Mouse (Mus musculus) T-helper 17 cell (primary cell): ENCODE measurements at regions not wholly inside any gene's neighbourhood (a gene's known extent, or its start where the extent isn't known, plus 50 kb on each side); places are given as distances from the start of the nearest gene placed in this dataset.
"Not testable (repeated sequence)": the region's sequence is repeated elsewhere in the genome, so short reads cannot be mapped to it uniquely, and the experiment has no call there.

ENCODE experiments used
- in situ Hi-C, 2 experiments: fragments of 300-600 bp; cut with MboI, MseI; formaldehyde crosslinking; loops; 1 replicate in 1 of 2; 2 replicates in 1 of 2; pipeline ENCODE4 v1.15.1; 2025; ENCODE audit warnings: high pct_unique_total_duplicates in 2 of 2

DNA sequence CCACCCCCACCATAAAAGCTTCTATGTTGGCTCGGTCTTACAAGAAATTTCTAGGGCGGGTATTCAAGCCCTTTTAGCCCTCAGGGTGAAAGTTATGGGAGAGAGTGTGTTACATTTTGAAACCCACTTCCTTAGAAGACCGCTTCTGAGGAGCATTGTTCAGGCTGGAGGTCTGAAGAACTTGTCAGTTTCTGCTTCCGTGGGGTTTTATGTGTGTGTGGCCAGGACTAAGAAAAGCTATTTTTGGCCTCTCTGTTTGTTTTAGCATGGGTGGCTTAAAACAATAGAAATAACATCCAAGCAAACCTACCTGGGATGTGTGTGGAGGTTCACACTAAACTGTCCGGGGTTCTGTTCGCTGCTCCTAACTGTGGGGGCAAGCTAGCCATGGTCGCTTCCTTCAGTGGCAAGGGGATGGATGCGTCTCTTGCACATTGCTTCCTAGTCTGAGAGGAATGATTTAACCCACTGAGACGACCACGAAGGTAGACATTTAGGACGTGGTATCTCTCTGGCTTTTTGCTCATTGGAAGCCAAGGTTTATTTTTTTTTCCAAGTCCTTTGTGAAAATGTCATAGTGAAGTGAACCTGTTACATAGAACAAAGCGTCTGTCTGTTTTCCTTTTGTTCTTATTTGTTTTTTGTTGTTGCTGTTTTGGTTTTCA, 298.4 kb downstream of the Vrk1 start:
- in situ Hi-C loops, result no loop called here

DNA sequence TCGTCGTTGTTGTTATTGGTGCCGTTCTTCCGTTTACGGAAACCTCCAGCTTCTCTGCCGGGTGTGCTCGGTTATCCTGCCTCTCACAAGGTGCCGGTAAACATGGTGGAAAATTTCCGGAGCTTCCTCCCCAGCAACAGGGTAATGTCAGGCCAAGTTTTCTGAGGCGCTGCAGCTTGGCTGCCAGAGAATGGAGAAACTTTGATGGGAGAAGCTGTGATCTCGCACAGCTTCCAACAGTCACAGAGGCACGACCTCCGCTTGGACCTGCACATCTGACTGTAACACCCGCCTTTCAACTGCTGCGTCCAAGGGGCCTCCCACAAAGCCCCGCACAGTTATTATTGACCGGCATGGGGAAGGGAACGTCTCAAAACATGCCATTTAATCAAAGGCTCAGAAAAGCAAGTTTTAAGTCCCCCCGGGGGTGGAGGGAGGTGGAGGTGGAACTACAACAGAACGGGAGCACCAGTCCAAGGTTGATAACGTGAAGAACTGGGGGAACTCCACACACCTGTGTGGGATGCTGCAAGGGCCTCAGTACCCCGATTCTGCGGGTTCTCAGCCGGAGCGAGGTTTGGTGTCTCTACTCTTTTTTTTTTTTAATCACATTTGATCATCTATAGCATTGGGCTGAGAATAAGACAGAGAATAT, 299.1 kb downstream of the Vrk1 start:
- in situ Hi-C loops, result no loop called here

DNA sequence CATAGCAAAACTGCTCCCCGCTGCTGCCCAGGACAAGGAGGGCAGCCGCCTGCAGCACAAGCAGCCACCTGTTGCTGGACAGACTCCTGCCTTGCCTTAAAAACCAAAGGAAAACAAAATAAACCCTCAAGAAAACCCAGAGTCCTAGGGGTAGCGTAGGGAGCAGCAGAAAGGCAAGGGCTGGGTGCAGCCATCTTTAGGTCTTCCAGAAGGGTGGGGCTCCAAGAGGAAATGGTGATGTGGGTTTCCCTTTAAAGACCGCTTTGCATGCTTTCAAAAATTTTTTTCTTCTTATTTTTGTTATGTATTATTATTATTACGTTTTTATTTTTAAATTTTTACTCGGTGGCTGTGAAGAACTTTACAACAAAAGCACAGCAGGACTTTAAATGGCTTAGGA, 300.1 kb downstream of the Vrk1 start:
- in situ Hi-C loops, result no loop called here

DNA sequence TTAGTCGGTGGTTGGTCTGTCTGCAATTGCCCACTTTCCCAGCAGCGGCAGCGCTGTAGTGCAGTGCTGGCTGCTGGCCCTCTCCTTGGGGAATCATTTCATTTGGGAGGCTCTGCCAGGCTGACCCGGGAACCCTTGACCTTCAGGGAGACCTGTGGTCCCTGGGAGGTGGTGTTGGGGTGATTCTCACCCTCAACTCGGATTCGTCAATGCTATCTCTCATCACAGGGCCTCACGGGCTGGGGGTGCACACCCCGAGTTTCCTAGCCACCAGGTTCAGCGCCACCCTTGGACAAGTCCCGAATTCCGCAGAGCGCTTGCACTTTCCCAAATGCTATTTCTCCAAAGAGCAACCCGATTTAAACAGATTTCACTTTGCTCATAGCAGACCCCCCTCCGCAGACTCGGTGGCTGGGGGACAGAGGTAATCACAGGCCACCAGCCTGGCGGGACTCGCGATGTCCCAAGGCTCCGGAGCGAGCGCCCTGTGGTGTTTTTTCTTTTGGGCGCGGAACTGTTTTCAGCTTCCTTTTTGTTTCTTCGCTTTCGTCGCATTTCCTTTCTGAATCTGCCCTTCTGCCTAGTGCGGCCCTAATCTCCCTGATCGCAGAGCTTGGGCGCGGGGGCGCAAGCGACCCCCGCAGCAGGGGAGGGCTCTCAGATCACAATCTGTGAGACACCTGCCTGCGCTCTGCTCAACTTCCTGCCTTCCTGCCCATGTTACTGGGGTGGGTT, 300.7 kb downstream of the Vrk1 start:
- in situ Hi-C loops, result no loop called here

DNA sequence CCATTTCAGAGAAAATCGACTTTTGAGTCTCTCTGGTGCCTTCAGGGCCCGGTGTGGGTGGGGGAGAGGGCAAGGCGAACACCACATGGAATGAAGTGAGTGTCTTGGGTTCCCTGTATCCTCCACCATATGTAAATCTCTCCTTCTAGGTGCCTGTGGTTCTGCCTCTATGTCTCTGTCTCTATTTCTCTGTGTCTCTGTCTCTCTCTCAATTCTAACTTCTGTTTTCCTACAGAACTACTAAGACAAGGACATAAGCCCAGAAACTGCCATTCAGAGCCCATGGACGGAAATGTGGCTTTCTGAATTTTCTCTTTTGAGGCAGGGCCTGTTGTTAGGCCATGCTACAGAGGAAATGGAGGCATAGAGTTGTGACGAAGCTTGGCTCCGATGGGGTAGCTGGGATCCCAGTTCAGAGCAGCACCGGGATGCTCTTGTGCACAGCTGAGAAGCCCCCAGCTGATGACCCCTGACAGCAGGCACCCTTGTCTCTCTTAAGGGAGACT, 301.3 kb downstream of the Vrk1 start:
- in situ Hi-C loops, result no loop called here

DNA sequence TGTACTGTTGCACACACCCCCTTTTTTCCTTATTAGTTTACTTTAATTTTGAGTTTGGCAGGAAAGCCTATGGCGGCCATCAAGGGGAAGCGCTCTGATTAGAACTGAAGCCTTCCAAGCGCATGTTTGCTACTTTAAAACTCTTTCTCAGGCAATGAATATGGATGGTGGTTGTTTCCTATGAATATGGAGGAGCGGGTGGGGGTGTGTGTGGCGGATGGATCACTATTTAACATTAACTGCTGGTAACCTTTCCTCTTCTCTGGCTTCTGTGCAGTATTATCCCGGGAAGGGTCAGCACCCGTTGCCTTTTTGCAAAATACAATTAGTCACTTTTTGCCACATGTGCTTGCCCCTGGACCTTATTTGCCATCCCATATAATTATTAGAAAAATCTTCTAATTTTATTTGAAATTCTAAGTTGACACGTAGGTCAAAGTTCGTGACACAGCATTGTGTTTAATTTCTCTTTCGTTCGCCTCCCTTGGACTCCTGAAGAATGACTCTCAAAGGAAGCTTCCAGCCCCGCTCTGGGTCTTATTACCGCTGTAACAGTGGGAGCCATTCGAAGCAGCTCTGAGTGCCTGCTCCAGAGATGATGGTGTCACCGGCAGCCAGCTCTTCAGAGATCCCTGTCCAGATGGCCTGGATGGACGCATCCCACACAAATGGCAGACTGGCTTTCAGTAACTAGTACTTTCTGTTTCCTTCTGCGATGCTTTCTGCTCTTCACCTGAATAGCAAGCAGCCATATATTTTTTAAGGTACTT, 302.0 kb downstream of the Vrk1 start:
- in situ Hi-C loops, result no loop called here

DNA sequence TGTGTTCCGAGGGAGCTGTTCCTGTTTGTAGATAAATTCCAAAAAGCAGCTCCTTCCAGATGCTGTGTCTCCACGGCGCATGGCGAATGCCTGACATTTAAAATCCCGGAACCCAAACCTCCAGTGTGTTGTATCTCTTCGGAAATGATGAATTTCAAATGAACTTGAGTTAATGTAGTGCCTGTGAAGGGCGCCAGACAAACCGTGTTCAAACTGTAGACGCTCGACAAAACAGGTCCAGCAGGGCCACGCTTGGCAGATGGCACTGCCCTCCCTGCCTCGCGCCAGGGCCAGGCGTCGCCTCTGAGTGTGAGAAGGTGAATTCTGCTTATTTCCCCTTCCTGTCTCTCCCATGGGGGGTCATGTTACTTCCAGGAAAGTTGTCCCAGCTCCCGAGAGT, 307.7 kb downstream of the Vrk1 start:
- in situ Hi-C loops, result no loop called here

DNA sequence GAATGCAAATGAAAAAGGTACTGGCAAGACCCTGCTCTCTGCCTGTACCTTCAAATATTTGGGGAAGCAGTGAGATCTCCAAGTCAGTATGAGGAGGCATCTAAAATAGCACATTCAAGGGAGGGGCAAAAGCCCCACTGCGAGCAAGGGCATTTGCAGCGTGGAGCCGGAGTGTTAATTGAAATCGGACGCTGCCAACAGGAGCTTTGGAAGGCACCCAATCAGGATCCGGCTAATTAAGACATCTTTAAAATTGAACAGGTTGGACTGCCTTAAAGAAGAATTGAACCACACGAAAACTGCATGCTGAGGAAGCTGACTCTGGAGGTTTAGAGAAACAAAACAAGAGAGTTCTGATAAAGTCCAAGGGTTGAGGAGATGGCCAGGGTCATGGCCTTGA, 311.5 kb downstream of the Vrk1 start:
- in situ Hi-C loops, result no loop called here

DNA sequence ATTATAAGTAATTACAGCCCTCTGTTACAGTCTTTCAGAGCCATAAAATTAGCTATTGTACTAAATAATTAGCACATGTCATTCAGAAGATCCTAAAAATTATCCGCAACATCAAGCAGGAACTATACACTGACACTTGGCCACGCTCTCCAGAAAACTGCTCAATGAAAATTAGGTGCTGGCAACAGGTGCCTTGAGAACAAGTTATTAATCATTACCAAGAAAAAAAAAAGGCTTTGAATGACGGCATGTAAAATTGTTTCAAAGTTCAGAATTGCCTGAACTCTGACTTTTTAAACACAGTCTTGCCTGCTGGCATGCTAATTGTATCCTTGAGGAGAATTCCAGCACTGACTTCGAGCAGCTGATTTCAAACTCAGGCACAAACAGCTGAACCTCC, 316.6 kb downstream of the Vrk1 start:
- in situ Hi-C loops, result no loop called here

DNA sequence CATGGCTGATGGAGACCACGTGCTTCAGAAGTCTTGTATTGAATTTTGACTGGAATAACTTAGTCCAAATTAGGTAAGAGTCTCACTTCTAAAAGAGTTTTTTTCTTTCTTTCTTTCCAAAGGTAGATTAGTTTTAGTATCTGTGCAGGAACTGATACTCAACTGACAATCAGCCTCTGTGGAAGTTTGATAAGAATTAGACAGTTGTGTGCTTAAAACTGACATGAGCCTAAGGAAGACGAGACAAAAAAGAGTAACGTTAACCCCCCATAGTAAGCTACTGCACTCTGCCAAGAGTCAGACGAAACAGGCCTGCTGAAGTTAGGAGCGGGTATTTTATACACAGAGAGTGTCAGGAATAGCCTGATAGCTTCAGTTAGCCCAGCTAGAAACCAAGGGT, 317.3 kb downstream of the Vrk1 start:
- in situ Hi-C loops, result no loop called here

DNA sequence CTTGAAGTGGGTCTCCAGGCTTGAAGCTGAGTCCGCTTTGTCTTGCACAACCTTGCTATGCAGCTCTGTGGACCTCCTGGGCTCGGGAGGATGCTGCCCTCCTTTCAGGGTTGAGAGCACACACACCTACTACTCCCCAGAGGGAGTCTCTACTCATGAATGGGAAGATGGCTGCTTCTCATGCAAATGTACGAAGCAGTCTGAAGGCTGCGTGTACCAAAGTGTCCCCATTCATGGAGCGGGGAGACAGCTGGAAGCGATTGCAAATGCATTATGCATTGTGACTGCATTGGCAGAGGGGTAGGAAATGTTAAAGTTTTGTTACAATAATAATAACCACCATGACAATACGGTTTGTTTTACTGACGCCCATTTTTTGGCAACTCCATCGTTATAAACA, 347.8 kb downstream of the Vrk1 start:
- in situ Hi-C loops, result no loop called here

DNA sequence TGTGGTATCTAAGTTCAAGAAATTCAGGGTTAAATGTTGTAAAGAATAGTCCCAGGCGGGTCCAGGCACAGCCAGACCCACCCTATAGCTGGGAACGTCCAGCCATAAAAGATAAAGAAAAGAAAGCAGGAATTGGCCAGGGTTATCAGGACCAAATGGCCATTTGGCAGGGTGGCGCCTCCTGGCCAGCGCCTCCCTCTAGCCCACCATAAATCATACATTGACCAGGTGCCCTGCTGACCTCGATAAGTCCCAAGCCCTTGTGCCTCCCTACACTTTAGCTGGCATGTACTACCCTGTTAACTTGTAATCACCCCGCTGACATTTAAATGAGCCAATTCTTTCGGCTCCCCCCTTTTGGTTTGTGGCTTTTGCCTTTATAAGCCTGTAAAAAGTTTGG, 351.6 kb downstream of the Vrk1 start:
- in situ Hi-C loops, result not testable (repeated sequence)

DNA sequence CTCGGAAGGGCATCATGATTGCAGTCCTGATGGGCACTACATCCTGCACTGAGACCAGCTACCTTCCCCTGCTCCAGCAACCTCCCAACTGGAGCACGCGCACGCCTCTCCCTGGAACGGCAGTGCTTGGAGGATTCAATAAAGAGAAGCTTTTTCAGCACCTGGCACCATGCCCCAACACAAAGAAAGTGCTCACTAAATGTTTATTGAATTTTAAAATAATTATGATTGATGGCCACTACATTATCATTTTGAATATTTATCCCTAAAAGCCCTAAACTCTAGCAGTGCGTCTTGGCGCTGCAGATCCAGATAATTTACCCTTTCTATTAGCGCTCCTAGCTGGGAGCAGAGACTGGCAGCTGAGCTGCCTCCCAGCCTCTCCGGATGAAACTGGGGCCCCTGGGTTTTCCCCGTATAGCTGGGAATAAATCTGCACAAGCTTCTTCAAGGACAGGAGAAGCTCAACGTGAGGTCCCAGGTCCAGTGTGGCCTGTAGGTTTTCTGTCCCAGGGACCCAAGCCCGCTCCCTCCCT, 364.9 kb downstream of the Vrk1 start:
- in situ Hi-C loops, result no loop called here

DNA sequence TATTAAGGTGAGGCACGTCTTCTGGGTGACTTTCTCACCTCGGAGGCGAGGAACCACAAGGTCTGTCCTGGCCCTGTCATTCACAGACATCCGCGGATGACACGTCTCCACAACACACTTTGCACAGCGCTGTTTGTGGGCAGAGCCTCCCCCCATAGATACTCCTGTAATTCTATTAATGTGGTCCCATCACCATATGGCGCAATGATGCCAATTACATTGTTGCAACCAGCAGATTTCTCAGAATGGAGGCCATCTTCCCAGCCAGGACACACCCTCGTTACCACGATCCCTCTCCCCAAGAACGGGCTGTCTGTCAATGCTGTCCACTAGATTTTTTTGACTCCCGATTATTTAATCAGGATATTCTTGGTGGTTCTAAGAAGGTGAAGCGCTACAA, 365.9 kb downstream of the Vrk1 start:
- in situ Hi-C loops, result no loop called here

DNA sequence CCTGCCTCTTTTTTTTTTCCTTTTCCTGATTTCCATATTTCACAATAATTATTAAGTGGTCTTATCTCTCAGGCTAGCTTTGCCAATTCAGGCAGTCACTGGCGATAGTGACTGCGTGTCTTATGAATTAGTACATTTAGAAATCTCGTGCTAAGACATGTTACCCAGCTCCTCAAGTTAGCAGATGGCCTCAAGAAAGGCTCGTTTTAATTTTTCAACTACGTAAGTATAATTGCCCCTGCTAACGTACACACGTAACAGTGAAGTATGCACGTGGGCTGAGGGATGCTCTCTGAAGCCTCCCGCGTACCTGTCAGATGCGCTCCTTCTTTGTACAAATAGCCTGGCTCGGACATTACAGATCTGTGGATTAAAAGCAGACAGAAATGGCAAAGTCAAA, 366.8 kb downstream of the Vrk1 start:
- in situ Hi-C loops, result no loop called here

DNA sequence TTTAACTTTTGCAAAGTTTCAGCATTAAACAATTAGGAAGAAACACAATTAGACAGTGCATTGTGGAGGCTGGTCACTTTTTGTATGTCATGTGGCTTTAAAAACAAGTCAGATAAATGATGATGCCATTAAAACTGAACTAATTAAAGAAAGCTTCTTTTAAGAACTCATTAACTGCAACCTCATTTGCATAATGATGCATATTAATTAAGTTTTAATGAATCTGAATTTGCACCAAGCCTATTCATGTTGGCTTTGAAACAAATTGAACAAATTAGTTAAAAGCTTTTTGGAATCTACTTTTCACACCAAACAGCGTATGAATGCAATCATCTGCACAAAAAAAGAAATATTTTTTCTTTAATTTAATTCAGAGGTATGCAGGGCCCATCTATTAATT, 367.3 kb downstream of the Vrk1 start:
- in situ Hi-C loops, result no loop called here

DNA sequence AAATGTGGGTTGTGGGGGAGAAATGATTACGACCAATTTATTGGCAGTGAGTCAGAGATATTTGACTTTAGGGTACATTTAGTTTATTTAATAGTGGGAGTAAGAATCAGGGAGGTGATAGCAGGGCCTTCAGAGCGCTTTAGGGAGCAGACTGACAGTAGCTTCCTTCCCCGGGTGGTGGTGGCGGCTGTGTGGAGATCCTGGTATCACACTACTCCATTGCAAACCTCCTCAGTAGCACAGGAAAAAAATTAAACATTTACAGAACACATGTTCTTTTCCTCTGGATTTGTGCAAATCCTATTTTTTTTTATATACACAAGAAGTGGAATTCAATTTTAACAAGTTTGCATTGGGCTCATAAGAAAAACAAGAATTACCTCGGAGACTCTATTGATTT, 367.7 kb downstream of the Vrk1 start:
- in situ Hi-C loops, result no loop called here

DNA sequence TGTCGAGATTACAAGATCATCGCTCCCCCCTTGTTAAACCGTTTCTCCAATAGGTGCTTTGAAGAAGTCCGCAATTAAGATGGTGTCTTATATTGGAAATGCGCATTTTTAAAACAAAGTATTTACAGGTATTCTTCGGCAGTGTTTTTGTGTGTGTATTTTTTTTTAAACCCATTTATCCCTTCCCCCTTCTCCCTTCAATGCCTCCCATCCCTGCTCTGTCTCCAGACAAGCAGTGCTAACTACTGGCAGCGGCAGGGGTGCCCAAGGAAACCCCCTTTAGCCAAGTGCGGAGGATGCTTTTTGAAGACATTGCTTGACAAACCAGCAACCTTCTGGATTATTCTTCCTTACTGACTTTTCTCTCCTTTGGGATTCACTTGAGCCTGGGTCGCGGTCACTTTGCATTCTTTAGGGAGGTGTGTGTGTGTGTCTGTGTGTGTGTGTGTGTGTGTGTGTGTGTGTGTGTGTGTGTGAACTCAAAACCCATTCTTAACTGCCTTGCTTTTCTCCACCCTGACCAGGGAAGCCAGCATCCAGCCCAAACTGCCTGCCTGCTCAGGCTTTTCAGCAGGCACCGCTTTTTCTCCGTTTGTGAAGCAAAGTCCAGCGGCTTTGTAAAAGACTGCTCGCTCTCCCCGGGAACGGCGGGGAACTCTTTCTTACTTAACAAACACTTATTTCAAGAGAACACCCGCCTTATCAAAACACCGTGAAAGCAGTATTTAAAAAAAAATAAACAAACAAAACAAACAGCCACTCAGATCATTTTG, 368.5 kb downstream of the Vrk1 start:
- in situ Hi-C loops, result no loop called here

DNA sequence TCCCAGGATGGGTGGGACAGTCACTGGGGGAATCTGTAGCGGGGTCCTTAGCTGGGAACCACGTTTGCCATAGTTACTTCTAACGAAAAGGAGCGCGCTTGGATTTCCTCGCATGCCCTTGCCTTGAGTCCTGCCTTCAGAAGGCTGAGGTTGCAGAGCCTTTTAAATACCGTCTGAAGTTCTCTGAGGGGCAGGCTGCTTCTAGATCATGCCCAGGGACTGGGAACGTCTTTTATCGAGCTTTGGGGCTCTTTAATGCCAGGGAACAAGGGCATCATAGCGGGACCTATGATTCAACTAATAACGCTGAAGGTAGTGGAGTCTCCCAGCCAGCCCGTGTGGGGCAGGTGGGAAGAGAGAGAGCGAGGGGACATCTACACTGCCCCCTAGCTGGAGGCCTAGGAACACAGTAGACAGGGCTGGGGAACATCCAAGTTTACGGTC, 369.1 kb downstream of the Vrk1 start:
- in situ Hi-C loops, result no loop called here

DNA sequence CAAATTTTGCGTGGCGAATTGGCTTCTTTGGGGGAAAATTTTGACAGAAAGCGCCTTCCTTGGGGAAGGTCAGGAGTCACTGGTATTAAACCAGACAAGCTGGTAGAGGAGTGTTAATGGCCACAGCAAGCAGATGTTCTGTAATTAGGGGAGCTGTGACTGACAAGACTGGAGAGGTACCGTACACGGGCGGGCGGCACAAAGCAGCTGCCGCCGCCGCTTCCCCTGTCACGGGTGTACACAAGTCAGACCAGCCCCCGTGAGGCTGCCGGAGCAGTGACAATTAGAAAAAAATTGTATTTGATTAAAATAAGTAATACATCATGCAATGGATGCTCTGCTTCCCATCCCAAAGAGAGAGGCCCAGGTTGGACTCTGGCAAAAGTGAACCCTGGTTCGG, 369.8 kb downstream of the Vrk1 start:
- in situ Hi-C loops, result no loop called here

DNA sequence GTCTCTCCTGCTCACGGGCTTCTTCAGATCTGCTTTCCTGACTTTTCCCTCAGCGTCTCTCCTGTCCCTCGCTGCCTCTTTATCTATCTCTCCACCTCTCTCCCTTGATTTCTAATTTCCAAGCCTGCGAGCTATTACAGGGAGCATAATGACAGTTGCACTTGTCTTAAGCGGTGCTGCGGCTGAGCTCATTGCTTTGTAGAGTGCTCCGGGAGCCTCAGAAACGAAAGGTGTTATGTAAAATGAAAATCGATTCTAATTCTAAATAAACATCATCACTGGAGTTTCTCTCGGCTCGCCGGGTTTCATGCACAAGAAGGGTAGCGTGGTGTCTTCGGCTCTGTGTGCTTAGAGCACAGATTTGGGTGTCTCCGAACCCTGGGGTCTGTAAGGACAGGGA, 371.8 kb downstream of the Vrk1 start:
- in situ Hi-C loops, result no loop called here
